Comparison of ENCODE assay signal across 8 mouse cellular contexts in genomic region chr4:56801907-56802668, GRCm38 (mm10). TPM values are rescaled to one million over a fixed set of nuclear protein-coding genes. Genes with fewer than 3 reads are reported as not detected.
DNase-seq lines count a peak whose midpoint lies in the region; ATAC-seq and TF ChIP-seq lines count a peak whose summit lies in the region.

Gene Elp1, minus strand, starts transcription at chr4:56802331.
Gene Fam206a, plus strand, starts transcription at chr4:56802345.

- H3K27ac ChIP-seq in cortical plate, adult 2 months (ENCODE audit: insufficient read depth, low read length) = peak within 1 kb of the TSS; percentile 87

- ATAC-seq in activated CD4-positive, CD25-positive, alpha-beta regulatory T cell, adult 4 months = peak; percentile 93
- peak; percentile 96 for ATAC-seq in megakaryocyte progenitor cell, adult 5-6 weeks (replicated peaks; ENCODE audit: poor library complexity)

- peaks cover 3% of the 10 kb centered on the region; the same call in 1 of the 2 replicates for H3K4me1 ChIP-seq in cortical plate, adult 2 months (ENCODE audit: control insufficient read depth, insufficient read depth, low read length)

- peak; percentile 98 for DNase-seq in gastrocnemius, postnatal 10 days
- DNase-seq in induced T-regulatory cell, adult 2 months (ENCODE audit: low read depth) = peak; percentile 96
- DNase-seq in left cerebral cortex, adult 9 months (ENCODE audit: low spot score in 2 of 2) = peak; percentile 85 to 96
- peak; percentile 96 for DNase-seq in right cerebral cortex, postnatal 14 days
- DNase-seq in urinary bladder, postnatal 36 days (ENCODE audit: low spot score in 2 of 2) = peak; percentile 93 to 97

- no peak for TF ChIP-seq CTCF in cortical plate, adult 2 months (IDR thresholded peaks at IDR 0.05; ENCODE audit: extremely low read depth, insufficient read depth, low read length)

- H3K4me3 ChIP-seq in cortical plate, adult 2 months (ENCODE audit: insufficient read depth, low read length) = peak within 1 kb of the TSS; percentile 94

- TF ChIP-seq POLR2A in cortical plate, adult 2 months (IDR thresholded peaks at IDR 0.05; ENCODE audit: extremely low read depth, insufficient read depth, low read length) = peak; percentile 75; the same call in 1 of the 2 replicates

RNA-seq across cellular contexts. Expression of gene Elp1, which starts in this region (rescaled TPM):
- 10 to 100 TPM; 19.3 to 20.3 TPM for polyA plus RNA-seq in activated CD4-positive, CD25-positive, alpha-beta regulatory T cell, adult 4 months (2017; shearing (Covaris generic))
- polyA plus RNA-seq in cortical plate, adult 2 months (2012; rRNA removed) = 70.7 and 71.5 TPM in 2 replicates
- 10 to 100 TPM; 28.3 to 30.8 TPM for total RNA-seq in gastrocnemius, postnatal 10 days (2021)
- 58.5 and 61.1 TPM in 2 replicates for total RNA-seq in megakaryocyte progenitor cell, adult 5-6 weeks (2015)
- total RNA-seq in megakaryocyte progenitor cell, adult 5-6 weeks (2017) = 42.5 and 51.8 TPM in 2 replicates

RNA-seq across cellular contexts. Expression of gene Fam206a, which starts in this region (rescaled TPM):
- 10 to 100 TPM; 13.3 to 18.0 TPM for polyA plus RNA-seq in activated CD4-positive, CD25-positive, alpha-beta regulatory T cell, adult 4 months (2017; shearing (Covaris generic))
- 12.4 and 12.6 TPM in 2 replicates for polyA plus RNA-seq in cortical plate, adult 2 months (2012; rRNA removed)
- total RNA-seq in gastrocnemius, postnatal 10 days (2021) = 1 to 10 TPM; 3.5 to 4.0 TPM
- 40.2 and 41.2 TPM in 2 replicates for total RNA-seq in megakaryocyte progenitor cell, adult 5-6 weeks (2015)
- 8.2 and 8.6 TPM in 2 replicates for total RNA-seq in megakaryocyte progenitor cell, adult 5-6 weeks (2017)

Comparison
In these comparisons a context has a peak if more than half of its experiments do, and no peak if none do; other contexts are left out.
1. Peak in every context shown above with its lines: DNase-seq, ATAC-seq, H3K4me3 ChIP-seq and H3K27ac ChIP-seq.